Mouse (Mus musculus) heart, postnatal 0 days (tissue): ENCODE measurements at regions not wholly inside any gene's neighbourhood (a gene's known extent, or its start where the extent isn't known, plus 50 kb on each side); places are given as distances from the start of the nearest gene placed in this dataset.

Experiments used
- CTCF ChIP-seq: IDR thresholded peaks from 2 replicates; pipeline ENCODE4 v1.5.1; 2016; ENCODE audit warnings: antibody characterized with exemption, control low read depth, low read depth
- EP300 ChIP-seq: IDR thresholded peaks from 2 replicates; pipeline ENCODE4 v1.6.1; 2016; ENCODE audit warnings: antibody characterized with exemption, low read depth

DNA sequence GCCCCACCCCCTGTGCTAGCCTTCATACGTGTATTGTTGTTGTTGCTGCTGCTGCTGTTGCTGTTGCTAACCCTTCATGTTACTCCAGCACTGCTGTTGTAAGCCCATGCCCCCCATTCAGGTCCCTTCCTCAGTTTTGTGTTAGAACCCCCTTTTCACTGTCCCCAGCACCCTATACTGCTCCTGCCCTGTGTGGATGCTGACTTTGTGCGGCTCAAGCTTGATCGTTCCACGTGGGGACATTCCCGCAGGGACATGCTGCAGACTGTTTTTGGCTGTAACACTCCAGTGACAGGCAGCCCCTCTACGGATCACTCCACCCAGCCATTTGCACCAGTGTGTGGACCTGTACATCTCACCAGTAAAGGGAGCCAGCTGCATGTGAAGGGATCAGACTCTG is 142.7 kb upstream of the Tmem45b start:
- TF ChIP-seq EP300, result no peak
- TF ChIP-seq CTCF, result no peak
